Mouse (Mus musculus) left cerebral cortex, adult 6 months (tissue): ENCODE results near the gene Fam173a. TPM values are rescaled to one million over a fixed set of nuclear protein-coding genes. Genes with fewer than 3 reads are reported as not detected.

Experiments
- long read RNA-seq, 2 experiments: library from polyadenylated mRNA; unstranded; transcript quantifications; one replicate each; pipeline ENCODE4 v2.0.0; 2019 to 2020
- polyA plus RNA-seq: library from polyadenylated mRNA; unstranded; fragments of <200 nt; fragmentation: Nextera tagmentation; gene quantifications from 2 replicates; pipeline ENCODE4 v1.2.3, GENCODE M21; 2021

The Fam173a gene
- 147 and 187 TPM in 2 replicates for polyA plus RNA-seq
- long read RNA-seq, experiment 1, transcript Fam173a-202 (4 exons, 1,267 nt): minor isoform, 6 of 88 reads
- long read RNA-seq, experiment 1, transcript Fam173a-201 (5 exons, 1,321 nt): major isoform, 43 of 88 reads
- long read RNA-seq, experiment 1, transcript Fam173a-205 (3 exons, 1,886 nt): minor isoform, 35 of 88 reads
- long read RNA-seq, experiment 1, partial matches to known transcripts: 0 of 88 reads
- long read RNA-seq, experiment 1, other reads (novel, unspliced or antisense): 3 of 88 reads
- long read RNA-seq, experiment 2, transcript Fam173a-205 (3 exons, 1,886 nt): minor isoform, 13 of 153 reads
- long read RNA-seq, experiment 2, transcript Fam173a-201 (5 exons, 1,321 nt): major isoform, 127 of 153 reads
- long read RNA-seq, experiment 2, partial matches to known transcripts: 1 of 153 reads
- long read RNA-seq, experiment 2, other reads (novel, unspliced or antisense): 8 of 153 reads

GRCm38 (mm10) chr17:25792615-25793014 lies at the start of gene Fam173a:
Gene Fam173a (minus strand): TSS chr17:25792901.

GRCm38 (mm10) chr17:25841117-25841880 lies 48.6 kb upstream of the Fam173a start, which contains the start of gene Gm20683:
Gene Gm20683 (minus strand): TSS chr17:25841763.

GRCm38 (mm10) chr17:25837076-25837410 lies 44.3 kb upstream of the Fam173a start, which contains the start of gene Rhbdl1:
Gene Rhbdl1 (minus strand): TSS chr17:25837295.

GRCm38 (mm10) chr17:25833291-25833663 lies 40.6 kb upstream of the Fam173a start, which contains the start of gene Stub1:
Gene Stub1 (minus strand): TSS chr17:25833404.

GRCm38 (mm10) chr17:25828712-25829557 lies 36.2 kb upstream of the Fam173a start, which contains the start of gene Jmjd8:
Gene Jmjd8 (plus strand): TSS chr17:25828867.

GRCm38 (mm10) chr17:25823452-25823851 lies 30.8 kb upstream of the Fam173a start, which contains the start of gene Wdr24:
Gene Wdr24 (plus strand): TSS chr17:25823627.

GRCm38 (mm10) chr17:25808789-25809605 lies 16.3 kb upstream of the Fam173a start, which contains the start of gene Fbxl16:
Gene Fbxl16 (plus strand): TSS chr17:25809085.

GRCm38 (mm10) chr17:25796951-25797369 lies 4.3 kb upstream of the Fam173a start, which contains the start of gene Metrn:
Gene Metrn (minus strand): TSS chr17:25797136.

GRCm38 (mm10) chr17:25795609-25796092 lies 3.0 kb upstream of the Fam173a start, which contains the start of gene AC134908.4:
Gene AC134908.4 (minus strand): TSS chr17:25795659.

GRCm38 (mm10) chr17:25786280-25786679 lies 6.4 kb downstream of the Fam173a start, which contains the start of gene Ccdc78:
Gene Ccdc78 (plus strand): TSS chr17:25786580.

GRCm38 (mm10) chr17:25785281-25785745 lies 7.4 kb downstream of the Fam173a start, which contains the start of gene Haghl:
Gene Haghl (minus strand): TSS chr17:25785673.

GRCm38 (mm10) chr17:25773549-25774120 lies 19.1 kb downstream of the Fam173a start, which contains the start of gene Narfl:
Gene Narfl (plus strand): TSS chr17:25773776.

GRCm38 (mm10) chr17:25754241-25754640 lies 38.5 kb downstream of the Fam173a start, which contains the start of gene Msln:
Gene Msln (minus strand): TSS chr17:25754378.

Other genes starting within 250 kb of the Fam173a start
- gene Sox8, start 222.2 kb downstream of the Fam173a start, polyA plus RNA-seq: 40.9 and 69.8 TPM in 2 replicates
- gene Lmf1, start 213.8 kb downstream of the Fam173a start, polyA plus RNA-seq: 27.9 and 28.9 TPM in 2 replicates
- gene Gng13, start 75.7 kb downstream of the Fam173a start, polyA plus RNA-seq: 835 and 992 TPM in 2 replicates
- 0.97 and 1.5 TPM in 2 replicates for gene Chtf18, start 65.5 kb downstream of the Fam173a start, polyA plus RNA-seq
- gene Rpusd1, start 65.2 kb downstream of the Fam173a start, polyA plus RNA-seq: 59.3 and 64.4 TPM in 2 replicates
- gene Mslnl, start 56.9 kb downstream of the Fam173a start, polyA plus RNA-seq: 0.20 and 0.21 TPM in 2 replicates
- 0.72 and 1.0 TPM in 2 replicates for gene Msln, start 38.5 kb downstream of the Fam173a start, polyA plus RNA-seq
- gene Narfl, start 19.1 kb downstream of the Fam173a start, polyA plus RNA-seq: 27.4 and 37.4 TPM in 2 replicates
- 114 and 123 TPM in 2 replicates for gene Haghl, start 7.2 kb downstream of the Fam173a start, polyA plus RNA-seq
- 0.31 and 0.39 TPM in 2 replicates for gene Ccdc78, start 6.3 kb downstream of the Fam173a start, polyA plus RNA-seq
- 4.0 and 5.4 TPM in 2 replicates for gene AC134908.4, start 2.8 kb upstream of the Fam173a start, polyA plus RNA-seq
- gene Metrn, start 4.2 kb upstream of the Fam173a start, polyA plus RNA-seq: 11.7 and 12.8 TPM in 2 replicates
- 213 and 331 TPM in 2 replicates for gene Fbxl16, start 16.2 kb upstream of the Fam173a start, polyA plus RNA-seq
- gene Wdr24, start 30.7 kb upstream of the Fam173a start, polyA plus RNA-seq: 12.1 and 16.0 TPM in 2 replicates
- gene Jmjd8, start 36.0 kb upstream of the Fam173a start, polyA plus RNA-seq: 31.5 and 33.5 TPM in 2 replicates
- 348 and 416 TPM in 2 replicates for gene Stub1, start 40.5 kb upstream of the Fam173a start, polyA plus RNA-seq
- gene Rhbdl1, start 44.4 kb upstream of the Fam173a start, polyA plus RNA-seq: 10.7 and 55.8 TPM in 2 replicates
- gene Gm20683, start 48.9 kb upstream of the Fam173a start, polyA plus RNA-seq: 1.4 and 5.1 TPM in 2 replicates
- 7.3 and 8.2 TPM in 2 replicates for gene Rhot2, start 52.0 kb upstream of the Fam173a start, polyA plus RNA-seq
- 1.5 and 2.0 TPM in 2 replicates for gene Wdr90, start 68.6 kb upstream of the Fam173a start, polyA plus RNA-seq
- 35.6 and 38.4 TPM in 2 replicates for gene Mcrip2, start 75.9 kb upstream of the Fam173a start, polyA plus RNA-seq
- gene Mettl26, start 82.2 kb upstream of the Fam173a start, polyA plus RNA-seq: 65.7 and 79.7 TPM in 2 replicates
- 0.06 and 0.07 TPM in 2 replicates for gene Wfikkn1, start 88.0 kb upstream of the Fam173a start, polyA plus RNA-seq
- 8.7 and 18.7 TPM in 2 replicates for gene Rab40c, start 126.8 kb upstream of the Fam173a start, polyA plus RNA-seq
- gene Pigq, start 152.0 kb upstream of the Fam173a start, polyA plus RNA-seq: 94.5 and 96.0 TPM in 2 replicates
- gene Nhlrc4, start 152.1 kb upstream of the Fam173a start, polyA plus RNA-seq: 0.26 and 0.48 TPM in 2 replicates
- gene A930017K11Rik, start 159.7 kb upstream of the Fam173a start, polyA plus RNA-seq: 0.49 and 0.78 TPM in 2 replicates
- 9.2 and 14.4 TPM in 2 replicates for gene Capn15, start 192.9 kb upstream of the Fam173a start, polyA plus RNA-seq